Mouse (Mus musculus): ENCODE data around the gene Ccdc115.

DNA sequence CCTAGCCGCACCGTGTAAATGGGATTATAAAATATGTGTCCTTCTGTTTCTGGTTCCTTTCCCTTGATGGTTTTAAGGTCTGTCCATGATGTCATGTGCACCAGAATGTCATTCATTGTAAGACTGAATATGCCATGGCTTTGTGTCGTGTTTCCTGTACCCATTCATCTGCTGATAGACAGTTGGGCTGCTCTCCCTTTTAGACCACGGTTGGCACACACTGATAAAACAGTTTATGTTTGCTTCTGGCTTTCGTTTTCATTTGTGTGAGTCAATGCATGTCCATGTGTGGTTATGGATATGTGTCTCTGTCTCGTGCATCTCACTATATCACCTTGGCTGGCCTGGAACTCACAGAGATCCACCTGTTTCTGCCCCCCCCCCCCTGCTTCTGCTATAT is 26.0 kb upstream of the Ccdc115 start:
- TF ChIP-seq POLR2A (IDR thresholded peaks at IDR 0.05; ENCODE audit: borderline replicate concordance, extremely low read depth, insufficient read depth, insufficient read length, poor library complexity, severe bottlenecking) (no peak), CTCF (IDR thresholded peaks at IDR 0.05; ENCODE audit: borderline replicate concordance, extremely low read depth, insufficient read depth, insufficient read length) (no peak)

Data from brain, embryonic 14.5 days (tissue).